Mouse (Mus musculus): ENCODE data around the gene Cyp2u1. TPM values are rescaled to one million over a fixed set of nuclear protein-coding genes. Genes with fewer than 3 reads are reported as not detected.

The Cyp2u1 gene
- polyA plus RNA-seq, 1 experiment from 2014 or later, result 1.5 TPM

GRCm38 (mm10) chr3:131266366-131267050, 36.5 kb downstream of the Cyp2u1 start:
- Histone ChIP-seq H3K36me3 (ENCODE audit: insufficient read depth, low read length) (no peaks in the 10 kb centered on the region), H3K9ac (replicated peaks; ENCODE audit: low read depth) (no peak overlapping the region), H3K27ac (ENCODE audit: low read length) (no peak overlapping the region), H3K9me3 (ENCODE audit: low read length) (no peaks in the 10 kb centered on the region), H3K4me1 (ENCODE audit: insufficient read depth, low read depth, low read length) (peaks cover 16% of the 10 kb centered on the region; the same call in 1 of the 2 replicates), H3K4me2 (replicated peaks; ENCODE audit: low read depth, low read length) (no peak overlapping the region), H3K27me3 (replicated peaks; ENCODE audit: insufficient read depth, low read length) (no peaks in the 10 kb centered on the region), H3K4me3 (ENCODE audit: low read depth, low read length) (no peak overlapping the region)
- no peak for TF ChIP-seq CTCF (IDR thresholded peaks at IDR 0.05)
- TF ChIP-seq EP300 (IDR thresholded peaks at IDR 0.05), result no peak; the same call in 1 of the 2 replicates
- DNase-seq (ENCODE audit: low spot score) (peak; percentile 79), ATAC-seq (peak; percentile 42)
- 35% methylated on average over 3 of the region's 3 CpGs for WGBS

DNA sequence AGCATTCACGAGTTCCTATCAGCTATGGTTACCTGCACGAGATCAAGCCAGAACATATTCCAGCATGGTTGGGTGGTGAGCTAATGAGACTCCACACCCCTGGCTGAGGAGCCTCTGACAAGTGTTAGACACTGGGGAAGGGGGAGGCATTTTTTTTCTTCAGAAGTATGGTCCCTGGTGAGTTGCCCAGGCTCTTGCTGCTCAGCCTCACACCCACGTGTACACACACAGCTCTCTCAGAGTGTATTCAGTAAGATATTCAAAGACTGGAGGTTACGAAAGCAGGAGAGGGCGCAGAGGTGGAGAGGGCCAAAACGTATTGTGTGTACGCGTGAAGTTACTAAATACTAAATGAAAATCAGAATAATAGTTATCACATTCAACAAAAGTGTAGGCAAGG, 37.5 kb downstream of the Cyp2u1 start:
- peaks cover 9% of the 10 kb centered on the region; the same call in 1 of the 2 replicates for H3K4me1 ChIP-seq (ENCODE audit: insufficient read depth, low read depth, low read length)
- 0 out of 2 replicates have a peak, but pooled peaks cover 3% of the 10 kb centered on the region for H3K9me3 ChIP-seq (ENCODE audit: low read length)
- peak overlapping the region; percentile 39; the same call in 1 of the 2 replicates for H3K27ac ChIP-seq (ENCODE audit: low read length)
- H3K27me3 ChIP-seq (replicated peaks; ENCODE audit: insufficient read depth, low read length), result no peaks in the 10 kb centered on the region
- 58% methylated on average over 8 of the region's 8 CpGs for WGBS
- ATAC-seq, result peak; percentile 84
- peak; percentile 81 for DNase-seq (ENCODE audit: low spot score)
- H3K9ac ChIP-seq (replicated peaks; ENCODE audit: low read depth), result no peak overlapping the region
- no peak overlapping the region for H3K4me2 ChIP-seq (replicated peaks; ENCODE audit: low read depth, low read length)
- no peak overlapping the region for H3K4me3 ChIP-seq (ENCODE audit: low read depth, low read length)
- no peak for TF ChIP-seq EP300 (IDR thresholded peaks at IDR 0.05)
- TF ChIP-seq CTCF (IDR thresholded peaks at IDR 0.05), result no peak
- H3K36me3 ChIP-seq (ENCODE audit: insufficient read depth, low read length), result no peaks in the 10 kb centered on the region

- H3K4me3 ChIP-seq (ENCODE audit: low read depth, low read length), result no peak overlapping the region
- TF ChIP-seq CTCF (IDR thresholded peaks at IDR 0.05), result no peak
- TF ChIP-seq EP300 (IDR thresholded peaks at IDR 0.05), result peak; percentile 70
- ATAC-seq (peak; percentile 75), DNase-seq (ENCODE audit: low spot score) (peak; percentile 77)
- H3K4me2 ChIP-seq (replicated peaks; ENCODE audit: low read depth, low read length), result no peak overlapping the region
- H3K4me1 ChIP-seq (ENCODE audit: insufficient read depth, low read depth, low read length), result peaks cover 6% of the 10 kb centered on the region; the same call in 1 of the 2 replicates
- peak overlapping the region; percentile 47; the same call in 1 of the 2 replicates for H3K27ac ChIP-seq (ENCODE audit: low read length)
- no peak overlapping the region for H3K9ac ChIP-seq (replicated peaks; ENCODE audit: low read depth)
- 55% methylated on average over 15 of the region's 15 CpGs for WGBS
- 0 out of 2 replicates have a peak, but pooled peaks cover 3% of the 10 kb centered on the region for H3K9me3 ChIP-seq (ENCODE audit: low read length)
- H3K27me3 ChIP-seq (replicated peaks; ENCODE audit: insufficient read depth, low read length), result no peaks in the 10 kb centered on the region
- H3K36me3 ChIP-seq (ENCODE audit: insufficient read depth, low read length), result no peaks in the 10 kb centered on the region
Measured at GRCm38 (mm10) chr3:131263766-131264486, 39.1 kb downstream of the Cyp2u1 start.

DNA sequence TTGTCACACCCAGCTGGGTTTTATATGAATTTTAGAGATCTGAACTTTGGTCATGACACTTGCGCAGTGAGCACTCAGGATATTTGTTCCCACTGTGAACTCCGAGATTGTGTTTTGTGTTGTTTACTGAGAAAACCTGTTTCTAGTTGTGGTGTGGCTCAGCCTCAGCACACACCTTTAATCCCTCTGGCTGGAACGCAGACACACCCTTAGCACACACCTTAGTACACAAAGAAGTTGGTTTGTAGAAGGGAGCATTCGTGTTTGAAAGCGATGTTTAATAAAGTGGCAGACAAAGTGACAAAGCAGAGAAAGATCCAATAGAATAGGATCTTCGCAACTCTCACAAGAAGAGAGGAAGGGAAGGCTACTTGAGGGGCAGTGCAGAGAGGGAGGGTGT, 42.6 kb downstream of the Cyp2u1 start:
- no peak for TF ChIP-seq CTCF (IDR thresholded peaks at IDR 0.05)
- TF ChIP-seq EP300 (IDR thresholded peaks at IDR 0.05), result no peak
- no peak overlapping the region for H3K4me3 ChIP-seq (ENCODE audit: low read depth, low read length)
- peaks cover 4% of the 10 kb centered on the region; the same call in 1 of the 2 replicates for H3K4me1 ChIP-seq (ENCODE audit: insufficient read depth, low read depth, low read length)
- H3K27me3 ChIP-seq (replicated peaks; ENCODE audit: insufficient read depth, low read length), result no peaks in the 10 kb centered on the region
- 0 out of 2 replicates have a peak, but pooled peaks cover 3% of the 10 kb centered on the region for H3K9me3 ChIP-seq (ENCODE audit: low read length)
- WGBS, result 92% methylated on average over 6 of the region's 6 CpGs
- DNase-seq (ENCODE audit: low spot score), result no peak
- no peak overlapping the region for H3K27ac ChIP-seq (ENCODE audit: low read length)
- no peaks in the 10 kb centered on the region for H3K36me3 ChIP-seq (ENCODE audit: insufficient read depth, low read length)
- no peak overlapping the region for H3K9ac ChIP-seq (replicated peaks; ENCODE audit: low read depth)
- H3K4me2 ChIP-seq (replicated peaks; ENCODE audit: low read depth, low read length), result no peak overlapping the region
- no peak for ATAC-seq

DNA sequence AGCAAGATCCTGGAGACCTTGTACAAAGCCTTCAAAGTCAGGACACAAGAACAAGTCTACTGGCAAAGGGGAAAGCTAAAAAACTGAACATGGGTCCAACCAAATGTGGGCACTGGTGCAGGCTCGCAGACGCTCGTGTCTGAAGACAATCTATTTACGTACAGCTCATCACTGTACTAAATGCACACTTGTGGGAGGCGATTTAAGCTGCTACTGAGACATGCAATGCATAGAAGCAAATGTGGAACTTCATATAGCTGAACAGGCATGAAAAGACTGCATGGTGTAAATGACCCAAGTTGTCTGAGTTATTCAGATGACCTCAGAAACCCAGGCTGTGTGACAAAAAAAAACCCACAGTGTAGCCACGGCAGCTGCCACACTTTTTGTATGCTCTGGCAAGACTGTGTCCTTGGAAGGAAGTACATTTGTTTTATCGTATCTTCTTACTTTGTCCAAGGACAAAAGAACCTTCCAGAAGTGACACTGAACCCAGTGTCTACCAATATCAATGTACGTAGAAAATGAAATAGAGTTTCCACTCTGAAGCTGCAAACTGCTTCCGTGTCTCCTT, 43.5 kb downstream of the Cyp2u1 start:
- WGBS, result 73% methylated on average over 9 of the region's 9 CpGs
- H3K9me3 ChIP-seq (ENCODE audit: low read length), result 0 out of 2 replicates have a peak, but pooled peaks cover 3% of the 10 kb centered on the region

GRCm38 (mm10) chr3:131258921-131259320, 44.1 kb downstream of the Cyp2u1 start:
- no peak overlapping the region for H3K27ac ChIP-seq (ENCODE audit: low read length)
- H3K9ac ChIP-seq (replicated peaks; ENCODE audit: low read depth), result no peak overlapping the region
- WGBS, result 90% methylated on average over 3 of the region's 3 CpGs
- H3K9me3 ChIP-seq (ENCODE audit: low read length), result 0 out of 2 replicates have a peak, but pooled peaks cover 3% of the 10 kb centered on the region
- no peak overlapping the region for H3K4me2 ChIP-seq (replicated peaks; ENCODE audit: low read depth, low read length)
- no peak for TF ChIP-seq EP300 (IDR thresholded peaks at IDR 0.05)
- TF ChIP-seq CTCF (IDR thresholded peaks at IDR 0.05), result no peak
- H3K27me3 ChIP-seq (replicated peaks; ENCODE audit: insufficient read depth, low read length), result no peaks in the 10 kb centered on the region
- ATAC-seq, result no peak
- H3K4me3 ChIP-seq (ENCODE audit: low read depth, low read length), result no peak overlapping the region
- H3K4me1 ChIP-seq (ENCODE audit: insufficient read depth, low read depth, low read length), result no peaks in the 10 kb centered on the region
- no peak for DNase-seq (ENCODE audit: low spot score)
- H3K36me3 ChIP-seq (ENCODE audit: insufficient read depth, low read length), result no peaks in the 10 kb centered on the region

More for the DNA sequence above, 43.5 kb downstream of the Cyp2u1 start:
- H3K4me2 ChIP-seq (replicated peaks; ENCODE audit: low read depth, low read length), result no peak overlapping the region
- DNase-seq (ENCODE audit: low spot score) (no peak), ATAC-seq (no peak)
- no peak for TF ChIP-seq EP300 (IDR thresholded peaks at IDR 0.05)
- TF ChIP-seq CTCF (IDR thresholded peaks at IDR 0.05), result no peak
- no peak overlapping the region for H3K4me3 ChIP-seq (ENCODE audit: low read depth, low read length)
- H3K27ac ChIP-seq (ENCODE audit: low read length), result no peak overlapping the region
- H3K27me3 ChIP-seq (replicated peaks; ENCODE audit: insufficient read depth, low read length), result no peaks in the 10 kb centered on the region
- no peaks in the 10 kb centered on the region for H3K36me3 ChIP-seq (ENCODE audit: insufficient read depth, low read length)
- H3K9ac ChIP-seq (replicated peaks; ENCODE audit: low read depth), result no peak overlapping the region
- H3K4me1 ChIP-seq (ENCODE audit: insufficient read depth, low read depth, low read length), result no peaks in the 10 kb centered on the region

Measured in lung, postnatal 0 days (tissue).